Mouse (Mus musculus): ENCODE measurements around the gene St3gal2.

DNA sequence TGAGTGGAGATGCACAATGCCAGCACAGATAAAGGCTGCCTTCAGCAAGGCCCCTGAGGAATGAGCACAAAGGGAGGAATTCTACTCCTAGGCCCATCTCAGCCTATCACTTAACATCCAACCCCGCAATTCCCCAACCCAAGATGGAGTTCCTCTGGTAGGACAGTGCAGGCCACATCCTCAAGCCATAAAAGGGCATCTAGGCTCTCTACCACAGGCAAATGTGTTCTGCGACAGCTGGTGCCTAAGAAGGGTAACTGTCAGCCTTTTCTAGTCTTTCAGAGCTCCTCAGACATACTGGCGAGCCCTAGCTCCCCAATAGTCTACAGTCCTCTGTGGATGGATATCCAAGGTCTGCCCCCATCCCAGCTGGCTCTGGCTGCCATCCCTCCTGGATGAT, 33.1 kb upstream of the St3gal2 start:
- TF ChIP-seq POLR2A (IDR thresholded peaks at IDR 0.05; ENCODE audit: low read depth, low read length) (no peak), CTCF (IDR thresholded peaks at IDR 0.05; ENCODE audit: borderline replicate concordance, insufficient read depth, low read length) (no peak)
